Mouse (Mus musculus) cortical plate, adult 2 months (tissue): Measurements from ENCODE around the gene Cab39.
A peak's percentile ranks its signal among the peaks of the same experiment; 100 is the strongest.

Experiments used
- CTCF ChIP-seq: fragments of 200-500 bp; IDR thresholded peaks from 2 replicates; pipeline ENCODE4 v1.5.1; 2011; ENCODE audit warnings: mild to moderate bottlenecking, control low read depth, low read length; ENCODE audit not compliant: insufficient read depth; ENCODE audit errors: extremely low read depth
- POLR2A ChIP-seq: fragments of 200-500 bp; IDR thresholded peaks from 2 replicates; pipeline ENCODE4 v1.6.1; 2011; ENCODE audit warnings: mild to moderate bottlenecking, low read length, control low read depth; ENCODE audit not compliant: insufficient read depth; ENCODE audit errors: extremely low read depth

DNA sequence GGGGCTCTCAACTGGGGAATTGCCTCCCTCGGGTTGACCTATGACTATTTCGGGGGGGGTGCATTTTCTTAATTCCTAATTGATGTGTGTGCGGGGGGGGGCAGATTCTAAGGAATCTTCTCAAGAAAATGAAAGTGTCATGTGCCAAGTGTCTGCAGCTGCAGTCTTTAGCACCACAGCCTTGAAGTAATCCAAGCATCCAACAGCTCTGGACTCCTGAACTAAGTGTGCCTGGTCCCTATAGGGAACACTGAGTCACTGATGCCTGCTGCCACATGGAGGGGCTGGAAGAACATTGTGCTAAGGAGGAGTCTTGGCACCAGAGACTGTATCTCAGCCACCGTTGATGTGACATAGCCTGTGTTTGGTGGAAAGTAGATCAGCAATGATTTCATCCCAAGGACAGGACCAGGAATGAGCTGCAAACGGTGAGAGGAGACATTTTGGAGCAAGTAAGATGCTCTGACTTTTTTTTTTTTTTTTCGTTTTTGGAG, 64.1 kb downstream of the Cab39 start:
- TF ChIP-seq CTCF: peak; percentile 41
- TF ChIP-seq POLR2A: no peak
